Mouse (Mus musculus) heart, adult 8-10 months (tissue): Measurements from ENCODE around the gene Paqr9. TPM values are rescaled to one million over a fixed set of nuclear protein-coding genes. Genes with fewer than 3 reads are reported as not detected.

ENCODE experiments used
- DNase-seq: peaks from one replicate; pipeline ENCODE4 v3.0.0; 2022; ENCODE audit warnings: low spot score
- total RNA-seq, 4 experiments: library from RNA; stranded (reverse); gene quantifications; 2 replicates each; pipeline ENCODE4 v1.2.4; 2022

The Paqr9 gene
- total RNA-seq, 4 experiments from 2014 or later = 37.0 to 50.2 (median 46.8) TPM

DNA sequence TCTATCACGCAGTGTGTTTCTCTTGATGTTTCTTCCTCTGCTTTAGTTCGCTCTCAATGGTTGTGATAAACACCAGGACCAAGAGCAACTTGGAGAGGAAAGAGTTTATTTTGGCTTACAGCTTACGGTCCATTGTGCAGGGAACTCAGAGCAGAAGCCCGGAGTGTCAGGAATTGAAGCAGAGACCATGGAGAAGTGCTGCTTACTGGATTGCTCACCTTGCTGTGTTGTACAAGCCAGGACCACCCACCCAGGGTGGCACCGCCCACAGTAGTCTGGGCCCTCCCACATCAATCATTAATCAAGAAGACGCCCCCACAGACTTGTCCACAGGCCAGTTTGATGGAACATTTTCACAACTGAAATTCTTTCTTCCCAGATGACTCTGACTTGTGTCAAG lies 18.0 kb downstream of the Paqr9 start:
- DNase-seq = no peak

GRCm38 (mm10) chr9:95578366-95578895 lies 19.0 kb downstream of the Paqr9 start:
- DNase-seq = no peak

GRCm38 (mm10) chr9:95581021-95581757 lies 21.7 kb downstream of the Paqr9 start:
- no peak for DNase-seq

GRCm38 (mm10) chr9:95581758-95582515 lies 22.5 kb downstream of the Paqr9 start:
- no peak for DNase-seq

DNA sequence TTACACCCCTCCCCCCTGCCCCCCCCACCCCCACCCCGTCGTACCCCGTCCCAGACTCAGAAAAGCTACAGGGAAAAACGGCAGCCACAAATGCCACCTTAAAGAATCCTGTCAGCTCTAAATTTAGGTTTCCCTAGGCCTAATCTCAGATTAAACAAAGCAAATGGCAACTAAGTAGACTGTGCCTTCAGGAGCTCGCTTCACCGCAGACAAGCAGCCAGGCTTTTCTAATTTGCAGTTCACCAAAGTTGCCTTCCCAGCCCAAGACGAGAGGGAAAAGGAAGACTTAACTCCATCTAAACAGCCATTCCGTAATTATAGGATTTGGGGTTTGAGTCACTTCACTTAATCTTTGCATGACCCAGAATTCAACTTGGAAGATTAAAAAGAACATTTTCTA lies 23.1 kb downstream of the Paqr9 start:
- no peak for DNase-seq

DNA sequence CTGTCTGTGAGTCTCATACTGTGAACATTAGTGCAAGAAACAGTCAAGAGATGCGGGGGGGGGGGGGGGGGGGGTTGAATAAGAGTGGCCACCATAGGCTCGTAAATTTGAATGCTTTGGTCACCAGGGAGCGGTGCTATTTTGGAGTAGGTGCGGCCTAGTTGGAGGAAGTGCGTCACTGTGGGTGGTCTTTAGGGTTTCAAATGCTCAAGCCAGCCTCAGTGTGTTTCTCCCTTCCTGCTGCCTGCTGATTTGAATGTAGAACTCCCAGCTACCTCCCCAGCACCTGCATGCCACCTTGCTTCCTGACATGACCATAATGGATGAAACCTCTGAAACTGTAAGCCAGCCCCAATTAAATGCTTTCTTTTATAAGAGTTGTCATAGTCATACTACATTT lies 26.6 kb downstream of the Paqr9 start:
- DNase-seq = no peak

DNA sequence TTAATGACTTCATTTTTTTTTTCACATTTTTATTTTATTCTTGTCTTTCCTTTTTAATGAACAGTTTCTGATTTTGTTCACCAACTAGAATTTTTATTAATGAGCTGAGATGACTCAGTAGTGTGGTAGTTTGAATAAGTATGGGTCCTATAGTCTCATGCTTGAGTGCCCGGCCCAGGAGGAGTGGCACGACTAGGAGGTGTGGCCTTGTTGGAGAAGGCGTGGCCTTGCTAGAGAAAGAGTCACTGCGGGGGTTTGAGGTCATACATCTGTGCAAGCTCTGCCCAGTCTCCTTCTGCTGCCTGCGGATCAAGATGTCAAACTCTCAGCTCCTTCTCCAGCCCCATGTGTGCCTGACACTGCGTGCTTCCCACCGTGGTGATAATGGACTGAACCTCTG lies 28.6 kb downstream of the Paqr9 start:
- DNase-seq = no peak

DNA sequence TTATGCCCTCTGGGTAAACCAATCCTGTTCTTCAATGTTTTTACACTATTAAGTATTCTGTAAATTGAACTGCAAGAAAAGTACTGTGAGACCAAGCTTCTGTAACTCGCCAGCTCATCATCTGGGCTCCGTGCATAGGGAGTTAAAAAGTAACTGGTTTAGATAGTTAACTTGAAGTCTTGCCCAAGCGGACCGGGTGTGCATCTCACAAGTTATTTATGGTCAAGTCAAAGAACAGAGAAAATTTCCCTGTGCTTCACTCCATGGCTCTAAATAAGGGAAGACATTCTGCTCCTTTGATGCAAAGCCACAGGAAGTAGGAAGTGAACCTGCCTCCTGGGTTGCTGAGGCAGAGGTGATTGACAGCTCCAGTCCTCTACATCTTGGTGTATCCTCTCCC lies 34.8 kb downstream of the Paqr9 start:
- DNase-seq = no peak

- no peak for DNase-seq
Observed at GRCm38 (mm10) chr9:95597466-95598178, 38.2 kb downstream of the Paqr9 start.

DNA sequence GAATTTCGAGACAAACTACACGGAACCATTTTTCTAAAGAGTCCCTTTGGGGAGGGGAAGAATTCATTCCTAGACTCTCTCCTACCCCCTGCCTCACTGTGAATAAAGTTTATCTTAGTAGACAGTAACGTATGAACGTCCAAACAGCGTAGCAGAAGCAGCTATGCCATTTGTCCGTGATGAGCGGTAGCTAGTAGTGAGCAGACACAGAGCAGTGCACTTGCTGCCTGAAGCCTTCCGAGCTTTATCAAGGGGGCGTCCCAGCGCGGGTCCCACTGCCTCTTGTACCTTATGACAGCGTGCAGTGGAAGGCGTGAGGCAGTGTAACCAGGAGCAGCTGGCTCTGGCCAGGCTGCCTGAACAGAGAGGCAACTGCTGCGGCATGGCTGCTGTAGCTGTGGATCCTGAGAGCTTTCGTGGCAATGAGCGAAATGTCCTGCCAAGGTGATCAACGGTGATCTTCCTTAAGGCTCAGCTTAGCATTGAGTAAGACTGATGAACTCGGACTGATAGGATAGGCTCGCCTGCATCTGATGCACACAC lies 38.8 kb downstream of the Paqr9 start:
- DNase-seq = no peak

- DNase-seq = no peak
Observed at GRCm38 (mm10) chr9:95599399-95599798, 39.9 kb downstream of the Paqr9 start.

GRCm38 (mm10) chr9:95602849-95603248 lies 43.4 kb downstream of the Paqr9 start:
- DNase-seq = no peak

- DNase-seq = no peak
Observed at GRCm38 (mm10) chr9:95603316-95603715, 43.9 kb downstream of the Paqr9 start.

DNA sequence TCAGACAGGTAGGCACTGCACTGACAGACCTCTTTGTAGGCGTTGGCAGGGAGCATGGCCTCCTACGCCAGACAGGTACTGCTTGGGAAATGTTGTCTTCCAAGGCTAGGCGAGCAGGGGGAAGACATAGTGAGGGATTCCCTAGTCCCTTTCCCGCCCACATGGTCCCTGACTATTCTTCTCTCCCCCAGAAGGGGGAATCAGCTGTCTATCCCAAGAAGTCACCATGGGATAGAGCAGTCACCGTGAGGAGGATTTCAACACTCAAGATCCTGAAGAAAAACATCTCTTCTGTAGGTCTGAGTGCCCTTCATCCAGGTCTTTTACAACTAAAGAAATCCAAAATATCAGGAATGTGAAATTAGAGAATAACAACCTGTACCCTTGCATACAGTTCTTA lies 47.7 kb downstream of the Paqr9 start:
- DNase-seq = no peak

DNA sequence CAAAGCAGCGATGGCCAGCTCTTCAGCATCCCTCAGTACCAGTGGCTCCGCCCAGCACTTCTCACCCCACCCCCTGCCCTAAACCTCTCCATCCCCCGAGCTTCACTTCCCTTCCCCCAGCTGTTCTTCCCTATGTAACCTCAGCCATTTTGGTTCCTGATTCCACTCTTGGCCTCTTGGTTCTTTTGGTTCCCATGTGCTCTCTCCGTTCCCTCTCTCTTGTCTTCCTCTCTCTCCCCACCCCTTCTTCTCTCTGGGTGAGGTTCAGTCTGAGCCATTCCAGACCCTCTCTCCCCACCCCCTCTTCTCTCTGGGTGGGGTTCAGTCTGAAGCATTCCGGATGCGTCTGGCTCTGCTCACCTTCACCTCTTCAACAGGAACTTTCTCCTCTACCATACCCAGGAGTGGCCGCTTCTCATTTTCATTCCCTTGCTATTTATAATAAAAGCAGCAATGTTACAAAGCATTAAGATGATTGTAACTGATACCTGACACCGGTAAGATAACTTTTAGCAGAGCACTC lies 52.9 kb downstream of the Paqr9 start:
- DNase-seq = no peak

DNA sequence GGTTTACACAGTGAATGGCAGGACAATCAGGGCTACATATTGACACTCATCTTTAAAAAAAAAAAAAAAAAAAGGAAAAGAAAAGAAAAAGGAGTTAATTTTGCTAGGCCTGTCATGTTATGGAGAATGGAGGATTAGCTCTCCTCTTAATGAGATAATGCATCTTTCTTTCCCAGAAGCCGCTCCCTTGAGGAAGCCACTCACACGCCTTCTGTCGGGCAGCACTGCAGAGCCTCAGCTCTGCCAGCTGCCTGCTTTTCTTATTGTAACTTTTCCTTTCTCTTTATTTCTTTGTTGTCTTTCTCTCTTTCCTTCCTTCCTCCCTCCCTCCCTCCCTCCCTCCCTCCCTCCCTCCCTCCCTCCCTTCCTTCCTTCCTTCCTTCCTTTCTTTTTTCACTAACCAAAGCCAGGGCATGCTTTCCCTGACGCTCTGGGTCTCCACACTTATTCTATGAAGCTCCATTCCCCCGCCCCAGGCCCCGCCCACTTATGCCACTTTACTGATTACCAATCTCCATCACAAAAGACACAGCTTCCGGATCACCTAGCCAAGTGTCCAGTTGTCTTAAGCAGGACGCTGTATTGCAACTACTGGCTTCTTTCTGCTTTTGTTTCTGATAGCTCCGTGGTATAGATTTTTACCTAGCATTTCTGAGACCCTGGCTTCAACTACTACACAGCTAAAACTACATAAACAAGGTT lies 54.1 kb downstream of the Paqr9 start:
- DNase-seq = no peak

GRCm38 (mm10) chr9:95614861-95615615 lies 55.6 kb downstream of the Paqr9 start:
- DNase-seq = peak; percentile 60

DNA sequence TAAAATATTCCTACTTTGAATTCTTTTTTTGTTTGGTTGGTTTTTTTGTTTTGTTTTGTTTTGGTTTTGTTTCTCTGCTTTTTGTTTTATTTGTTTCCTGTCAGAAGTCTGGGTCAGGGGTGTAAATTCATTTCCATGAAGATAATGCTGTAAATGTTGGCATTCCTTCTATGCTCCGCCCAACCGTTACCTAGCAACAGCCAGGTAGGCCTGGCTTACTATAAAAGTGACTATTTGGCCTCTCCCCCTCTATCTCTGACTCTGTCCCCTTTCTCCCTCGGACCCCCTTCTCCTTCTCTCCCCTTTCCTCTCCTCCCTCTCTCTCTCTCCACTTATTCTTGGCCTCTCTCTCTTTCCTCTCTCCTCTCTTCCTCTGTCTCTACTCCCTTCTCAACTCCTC lies 56.5 kb downstream of the Paqr9 start:
- no peak for DNase-seq
